Mouse (Mus musculus): ENCODE measurements at regions not wholly inside any gene's neighbourhood (a gene's known extent, or its start where the extent isn't known, plus 50 kb on each side); places are given as distances from the start of the nearest gene placed in this dataset.

GRCm38 (mm10) chr11:111687769-111688168, 621.8 kb downstream of the Kcnj2 start:
- TF ChIP-seq CTCF (IDR thresholded peaks at IDR 0.05; ENCODE audit: low read depth) (no peak), EP300 (IDR thresholded peaks at IDR 0.05; ENCODE audit: low read depth) (peak; percentile 98)
